Mouse (Mus musculus): ENCODE measurements around the gene Msx3. TPM values are rescaled to one million over a fixed set of nuclear protein-coding genes. Genes with fewer than 3 reads are reported as not detected.

The Msx3 gene
- polyA plus RNA-seq, 1 experiment from 2014 or later = 16.6 TPM

DNA sequence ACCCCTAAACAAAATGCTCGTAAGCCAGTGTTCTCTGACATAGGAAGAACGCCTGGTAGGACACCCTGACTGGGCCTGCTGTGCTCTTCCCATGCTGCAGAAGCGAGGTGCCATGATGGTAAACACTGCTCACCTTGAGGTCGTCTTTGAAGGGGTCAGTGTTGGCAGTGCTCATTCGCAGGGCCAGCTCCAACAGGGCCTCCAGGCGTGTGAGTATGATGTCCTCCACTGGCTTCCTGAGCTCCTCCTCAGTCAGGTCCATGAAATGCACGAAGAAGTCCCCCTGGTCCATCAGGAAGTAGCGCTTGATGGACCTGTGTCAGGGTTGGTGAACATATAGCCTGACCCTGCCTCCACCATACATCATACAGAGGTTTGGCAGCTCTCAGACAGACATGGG is 44.2 kb downstream of the Msx3 start:
- Histone ChIP-seq H3K4me1 (no peaks in the 10 kb centered on the region), H3K9me3 (replicated peaks) (no peaks in the 10 kb centered on the region), H3K27me3 (ENCODE audit: low read depth, poor library complexity, severe bottlenecking) (no peaks in the 10 kb centered on the region), H3K4me3 (no peak overlapping the region), H3K36me3 (peaks cover 89% of the 10 kb centered on the region), H3K27ac (replicated peaks) (no peak overlapping the region)
- WGBS = 93% methylated on average over 8 of the region's 8 CpGs
- DNase-seq (ENCODE audit: low spot score) = no peak

GRCm38 (mm10) chr7:140001086-140001740 is 47.7 kb downstream of the Msx3 start:
- Histone ChIP-seq H3K36me3 (peaks cover 99% of the 10 kb centered on the region), H3K4me1 (no peaks in the 10 kb centered on the region), H3K4me3 (no peak overlapping the region), H3K27me3 (ENCODE audit: low read depth, poor library complexity, severe bottlenecking) (no peaks in the 10 kb centered on the region), H3K9me3 (replicated peaks) (no peaks in the 10 kb centered on the region), H3K27ac (replicated peaks) (no peak overlapping the region)
- DNase-seq (ENCODE audit: low spot score) = no peak
- WGBS = 56% methylated on average over 12 of the region's 12 CpGs

DNA sequence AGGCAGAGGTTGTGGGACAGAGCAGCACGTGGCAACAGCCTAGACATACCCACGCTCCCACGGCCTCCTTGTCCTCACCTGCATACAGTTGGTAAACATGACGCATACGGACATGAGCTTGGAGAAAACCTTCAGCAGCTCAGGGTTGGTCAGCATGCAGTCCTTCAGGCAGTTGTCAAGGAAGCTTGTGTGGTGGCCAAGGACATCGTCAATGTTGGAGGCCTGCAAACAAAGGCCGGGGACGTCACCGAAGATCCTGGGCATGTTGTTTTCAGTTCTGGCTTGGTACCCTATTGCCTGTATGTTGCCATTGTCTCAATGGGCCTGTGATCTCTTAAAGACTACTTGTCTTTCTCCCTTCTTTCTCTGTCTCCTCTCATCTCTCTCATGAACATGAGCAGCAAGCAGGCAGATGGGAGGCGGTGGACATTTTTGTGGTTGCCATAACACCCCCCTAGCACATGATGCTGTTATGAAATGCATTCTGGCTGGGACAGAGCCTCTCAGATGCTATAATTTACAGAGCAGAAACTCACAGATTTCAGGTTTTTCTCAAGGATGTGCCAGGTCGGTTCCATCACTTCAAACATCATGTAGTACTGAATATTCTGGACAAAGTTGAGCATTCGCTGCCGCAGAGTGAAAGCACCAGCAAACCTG is 50.1 kb downstream of the Msx3 start:
- no peak for DNase-seq (ENCODE audit: low spot score)

More for the DNA sequence above, 50.1 kb downstream of the Msx3 start:
- no peaks in the 10 kb centered on the region for H3K27me3 ChIP-seq (ENCODE audit: low read depth, poor library complexity, severe bottlenecking)
- H3K4me3 ChIP-seq = no peak overlapping the region
- H3K9me3 ChIP-seq (replicated peaks) = no peaks in the 10 kb centered on the region
- H3K27ac ChIP-seq (replicated peaks) = no peak overlapping the region
- H3K36me3 ChIP-seq = peaks cover 93% of the 10 kb centered on the region
- no peaks in the 10 kb centered on the region for H3K4me1 ChIP-seq
- WGBS = 95% methylated on average over 13 of the region's 13 CpGs

Other genes with a start within 250 kb of the Msx3 start
- 9.1 and 17.1 TPM in 2 replicates for gene Adgra1, start 214.9 kb downstream of the Msx3 start, polyA plus RNA-seq (2016; fragmentation: Nextera tagmentation; extraction: Ambion mirVana)
- 0.31 and 0.35 TPM in 2 replicates for gene Kndc1, start 154.4 kb downstream of the Msx3 start, polyA plus RNA-seq (2016; fragmentation: Nextera tagmentation; extraction: Ambion mirVana)
- gene Utf1, start 105.3 kb downstream of the Msx3 start, polyA plus RNA-seq (2016; fragmentation: Nextera tagmentation; extraction: Ambion mirVana) = 0.16 TPM in 1 of 2 replicates, not detected in the other
- gene 6430531B16Rik, start 70.3 kb downstream of the Msx3 start, polyA plus RNA-seq (2016; fragmentation: Nextera tagmentation; extraction: Ambion mirVana) = 0.74 and 1.1 TPM in 2 replicates
- 2.5 and 2.7 TPM in 2 replicates for gene Adam8, start 56.5 kb downstream of the Msx3 start, polyA plus RNA-seq (2016; fragmentation: Nextera tagmentation; extraction: Ambion mirVana)
- 42.6 and 43.8 TPM in 2 replicates for gene Zfp511, start 12.7 kb downstream of the Msx3 start, polyA plus RNA-seq (2016; fragmentation: Nextera tagmentation; extraction: Ambion mirVana)
- gene Tubgcp2, start 12.4 kb downstream of the Msx3 start, polyA plus RNA-seq (2016; fragmentation: Nextera tagmentation; extraction: Ambion mirVana) = 74.0 and 80.0 TPM in 2 replicates
- 2.0 and 4.7 TPM in 2 replicates for gene Caly, start 33.5 kb upstream of the Msx3 start, polyA plus RNA-seq (2016; fragmentation: Nextera tagmentation; extraction: Ambion mirVana)
- not detected in 2 replicates for gene Prap1, start 44.3 kb upstream of the Msx3 start, polyA plus RNA-seq (2016; fragmentation: Nextera tagmentation; extraction: Ambion mirVana)
- 10.9 and 12.8 TPM in 2 replicates for gene Fuom, start 53.4 kb upstream of the Msx3 start, polyA plus RNA-seq (2016; fragmentation: Nextera tagmentation; extraction: Ambion mirVana)
- 15.8 and 18.5 TPM in 2 replicates for gene Paox, start 66.7 kb upstream of the Msx3 start, polyA plus RNA-seq (2016; fragmentation: Nextera tagmentation; extraction: Ambion mirVana)
- 157 and 161 TPM in 2 replicates for gene Echs1, start 67.4 kb upstream of the Msx3 start, polyA plus RNA-seq (2016; fragmentation: Nextera tagmentation; extraction: Ambion mirVana)
- 32.6 TPM in 2 replicates for gene Mtg1, start 88.5 kb upstream of the Msx3 start, polyA plus RNA-seq (2016; fragmentation: Nextera tagmentation; extraction: Ambion mirVana)
- gene Sprn, start 105.8 kb upstream of the Msx3 start, polyA plus RNA-seq (2016; fragmentation: Nextera tagmentation; extraction: Ambion mirVana) = 0.49 and 0.79 TPM in 2 replicates
- not detected in 2 replicates for gene Olfr522, start 115.7 kb upstream of the Msx3 start, polyA plus RNA-seq (2016; fragmentation: Nextera tagmentation; extraction: Ambion mirVana)
- gene Olfr523, start 124.1 kb upstream of the Msx3 start, polyA plus RNA-seq (2016; fragmentation: Nextera tagmentation; extraction: Ambion mirVana) = not detected in 2 replicates
- not detected in 2 replicates for gene Olfr524, start 156.9 kb upstream of the Msx3 start, polyA plus RNA-seq (2016; fragmentation: Nextera tagmentation; extraction: Ambion mirVana)
- not detected in 2 replicates for gene Cd163l1, start 169.2 kb upstream of the Msx3 start, polyA plus RNA-seq (2016; fragmentation: Nextera tagmentation; extraction: Ambion mirVana)
- not detected in 2 replicates for gene 5830411N06Rik, start 198.2 kb upstream of the Msx3 start, polyA plus RNA-seq (2016; fragmentation: Nextera tagmentation; extraction: Ambion mirVana)